8 mouse cellular contexts compared by ENCODE assay signal in the genomic region with DNA sequence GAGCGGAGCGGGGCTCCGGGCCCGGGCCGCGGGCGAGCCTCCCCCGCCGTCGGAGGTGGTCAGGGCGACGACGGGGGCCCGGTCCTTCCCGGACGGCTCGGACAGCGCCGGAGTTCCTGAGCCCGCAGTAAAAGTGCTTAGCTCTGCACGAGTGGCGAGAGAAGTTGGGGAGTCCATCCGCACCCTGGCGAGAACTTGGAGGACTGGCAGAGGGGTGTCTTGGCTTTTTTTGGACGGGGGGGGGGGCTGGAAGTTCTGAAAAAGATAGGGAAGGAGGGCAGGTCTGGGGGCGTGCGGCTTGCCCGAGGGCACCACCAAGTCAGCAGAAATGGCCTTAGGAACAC. TPM values are rescaled to one million over a fixed set of nuclear protein-coding genes. Genes with fewer than 3 reads are reported as not detected.
A peak's percentile ranks its signal among the peaks of the same experiment; 100 is the strongest.
DNase-seq lines count a peak whose midpoint lies in the region; ATAC-seq and TF ChIP-seq lines count a peak whose summit lies in the region.

No protein-coding gene starts in this region.

- peaks cover 32% of the 10 kb centered on the region for H3K4me1 ChIP-seq in heart, embryonic 12.5 days (replicated peaks)
- no peaks in the 10 kb centered on the region; a peak in 1 of 4 replicates for H3K4me1 ChIP-seq in ES-E14 (ENCODE audit: control insufficient read depth in 2 of 2, insufficient read depth in 2 of 2, low read length in 2 of 2, poor library complexity in 1 of 2)
- H3K4me1 ChIP-seq in lung, embryonic 16.5 days (replicated peaks; ENCODE audit: control insufficient read depth, insufficient read depth, low read length) = peaks cover 23% of the 10 kb centered on the region

- H3K9ac ChIP-seq in heart, embryonic 12.5 days = peak overlapping the region; percentile 97
- peak overlapping the region; percentile 95 for H3K9ac ChIP-seq in ES-E14 (ENCODE audit: insufficient read depth, low read depth, low read length, poor library complexity, severe bottlenecking)
- peak overlapping the region; percentile 97 for H3K9ac ChIP-seq in lung, embryonic 16.5 days (ENCODE audit: low read length)

- peak overlapping the region; percentile 95 for H3K4me3 ChIP-seq in heart, embryonic 12.5 days
- peak overlapping the region; percentile 95 for H3K4me3 ChIP-seq in ES-E14 (ENCODE audit: insufficient read depth in 1 of 2, low read depth in 1 of 2, low read length in 2 of 2, poor library complexity in 1 of 2, severe bottlenecking in 1 of 2)
- H3K4me3 ChIP-seq in lung, embryonic 16.5 days (ENCODE audit: low read length) = peak overlapping the region; percentile 97

- H3K27ac ChIP-seq in heart, embryonic 12.5 days (ENCODE audit: poor library complexity, severe bottlenecking) = peak overlapping the region; percentile 91
- no peak overlapping the region for H3K27ac ChIP-seq in ES-E14 (ENCODE audit: insufficient read depth, low read depth, low read length, poor library complexity, severe bottlenecking)
- peak overlapping the region; percentile 93 for H3K27ac ChIP-seq in lung, embryonic 16.5 days (ENCODE audit: low read length)

- H3K27me3 ChIP-seq in heart, embryonic 12.5 days (replicated peaks) = no peaks in the 10 kb centered on the region
- H3K27me3 ChIP-seq in lung, embryonic 16.5 days (ENCODE audit: control insufficient read depth, insufficient read depth, low read depth, low read length) = no peaks in the 10 kb centered on the region

- peak; percentile 71 for ATAC-seq in heart, embryonic 12.5 days (ENCODE audit: insufficient number of reproducible peaks, low FRiP score)
- peak; percentile 10 for ATAC-seq in granulocyte monocyte progenitor cell, adult 5-6 weeks (replicated peaks; ENCODE audit: poor library complexity, severe bottlenecking)
- peak; percentile 68; the same call in 1 of the 2 replicates for ATAC-seq in lung, embryonic 16.5 days (ENCODE audit: low read depth)

- in situ Hi-C loops in ES-E14 (cut with MboI; ENCODE audit: low sequenced_read_pairs in 2 of 2, unreplicated experiment in 2 of 2) = no loop called here

- 1% methylated on average over 28 of the region's 28 CpGs for WGBS in heart, embryonic 12.5 days
- WGBS in lung, embryonic 16.5 days = under 1% methylated on average over 28 of the region's 28 CpGs

- no peak for DNase-seq in heart, adult 11 months
- DNase-seq in ES-E14 (ENCODE audit: low read depth, low spot score) = no peak
- no peak for DNase-seq in frontal cortex, postnatal 36 days (ENCODE audit: low spot score in 2 of 2)
- no peak for DNase-seq in left cerebral cortex, postnatal 10 days (ENCODE audit: extremely low spot score in 1 of 2, low spot score in 2 of 2)
- no peak for DNase-seq in thymus, postnatal 14 days

- H3K4me2 ChIP-seq in heart, embryonic 12.5 days = peak overlapping the region; percentile 92
- peak overlapping the region; percentile 87 for H3K4me2 ChIP-seq in lung, embryonic 16.5 days (ENCODE audit: low read depth, low read length)

- H3K9me3 ChIP-seq in heart, embryonic 12.5 days (replicated peaks) = no peaks in the 10 kb centered on the region
- no peaks in the 10 kb centered on the region for H3K9me3 ChIP-seq in ES-E14 (ENCODE audit: control insufficient read depth, insufficient read depth, low read depth, low read length)
- H3K9me3 ChIP-seq in lung, embryonic 16.5 days (ENCODE audit: control insufficient read depth, low read length) = no peaks in the 10 kb centered on the region

- no peaks in the 10 kb centered on the region for H3K36me3 ChIP-seq in heart, embryonic 12.5 days
- no peaks in the 10 kb centered on the region for H3K36me3 ChIP-seq in ES-E14 (ENCODE audit: control insufficient read depth, insufficient read depth, low read length, poor library complexity, severe bottlenecking)
- H3K36me3 ChIP-seq in lung, embryonic 16.5 days (ENCODE audit: control insufficient read depth, insufficient read depth, low read length) = no peaks in the 10 kb centered on the region

- intact Hi-C loops in left cerebral cortex, postnatal 10 days (cut with DNase I) = loop anchor here (2.0 kb wide), 1 partner anchor 180 kb away; no protein-coding TSS in a partner anchor

TF ChIP-seq in ES-E14, 5 proteins besides CTCF, POLR2A, EP300 and RAD21:
- TF ChIP-seq MAFK (IDR thresholded peaks at IDR 0.05; ENCODE audit: insufficient read depth, low read depth, low read length) = peak; percentile 57; the same call in 1 of the 2 replicates
- TF ChIP-seq CHD2 (IDR thresholded peaks at IDR 0.05; ENCODE audit: low read depth, low read length) = no peak

RNA-seq across cellular contexts. Expression of a gene that starts 0.6 kb away (rescaled TPM):
- polyA plus RNA-seq in heart, embryonic 12.5 days (2016; fragmentation: Nextera tagmentation; extraction: Ambion mirVana) = 212 and 218 TPM in 2 replicates
- 50.5 and 78.0 TPM in 2 replicates for total RNA-seq in ES-E14 (2012; rRNA removed)
- total RNA-seq in granulocyte monocyte progenitor cell, adult 5-6 weeks (2014; fragmentation: Nextera tagmentation) = 78.8 and 118 TPM in 2 replicates
- 152 and 153 TPM in 2 replicates for total RNA-seq in granulocyte monocyte progenitor cell, adult 5-6 weeks (2017)
- 217 and 220 TPM in 2 replicates for polyA plus RNA-seq in lung, embryonic 16.5 days (2015; fragmentation: Nextera tagmentation; extraction: Ambion mirVana)
- 100 to 1,000 TPM; 125 to 126 TPM for total RNA-seq in left cerebral cortex, postnatal 10 days (2021)

Comparison
In these comparisons a context has a peak if more than half of its experiments do, and no peak if none do; other contexts are left out.
1. ATAC-seq: peak in every context shown above with its lines; median percentile 71 in heart, embryonic 12.5 days; 68 in lung, embryonic 16.5 days; 10 in granulocyte monocyte progenitor cell, adult 5-6 weeks.